Mouse (Mus musculus): ENCODE results near the gene Olfr325. TPM values are rescaled to one million over a fixed set of nuclear protein-coding genes. Genes with fewer than 3 reads are reported as not detected.
"Not testable (repeated sequence)": the region's sequence is repeated elsewhere in the genome, so short reads cannot be mapped to it uniquely, and the experiment has no call there.

Olfr325 gene
- not detected for total RNA-seq (2021)
- long read RNA-seq: 0 reads

- no peak for DNase-seq (ENCODE audit: low spot score in 2 of 2)
Measured at GRCm38 (mm10) chr11:58577430-58577829, at the start of gene Olfr325. Olfr325 (plus strand) TSS chr11:58577730.

DNA sequence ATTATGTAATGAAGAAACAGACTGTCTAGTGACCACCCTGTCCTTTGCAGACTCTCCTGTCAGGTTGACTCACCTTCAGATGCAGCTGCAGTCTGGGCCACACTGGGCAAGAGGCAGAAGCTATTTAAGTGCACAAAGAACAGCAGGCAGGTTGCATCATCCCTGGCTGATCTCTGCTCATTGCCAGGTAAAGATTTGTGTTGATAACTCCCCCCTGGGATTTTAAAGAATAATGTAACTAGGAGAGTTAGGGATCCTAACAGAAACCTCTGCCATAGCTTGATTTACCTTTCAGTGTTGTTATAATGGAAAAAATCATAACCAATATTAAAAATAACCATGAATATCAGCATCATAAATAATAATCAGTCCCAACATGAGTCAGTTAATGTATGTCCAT lies 42.8 kb upstream of the Olfr325 start, which contains the start of gene Olfr330:
TSS of gene Olfr330 (minus strand) at position 101 of the 400 bp plus-strand sequence.
- not testable (repeated sequence) for DNase-seq (ENCODE audit: low spot score in 2 of 2)

DNA sequence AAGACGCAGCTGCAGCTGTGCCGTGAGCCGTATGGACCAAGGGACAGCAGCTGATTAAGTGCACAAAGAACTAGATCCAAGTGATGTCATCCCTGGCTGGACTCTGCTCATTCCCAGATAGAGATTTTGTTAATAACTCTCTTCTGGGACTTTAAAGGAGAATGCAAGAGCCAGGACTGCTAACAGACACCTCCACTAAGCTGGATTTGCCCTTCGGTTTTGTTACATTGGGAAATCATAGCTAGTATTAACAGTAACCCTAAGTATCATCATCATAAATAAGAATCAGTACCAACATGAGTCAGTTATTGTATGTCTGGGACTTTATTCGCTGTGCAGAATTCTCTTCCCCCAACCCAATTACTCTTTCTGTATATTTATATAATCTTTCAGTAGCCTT lies 31.2 kb upstream of the Olfr325 start, which contains the start of gene Olfr329-ps:
TSS of gene Olfr329-ps (minus strand) at position 101 of the 400 bp plus-strand sequence.
- no peak for DNase-seq (ENCODE audit: low spot score in 2 of 2)

DNA sequence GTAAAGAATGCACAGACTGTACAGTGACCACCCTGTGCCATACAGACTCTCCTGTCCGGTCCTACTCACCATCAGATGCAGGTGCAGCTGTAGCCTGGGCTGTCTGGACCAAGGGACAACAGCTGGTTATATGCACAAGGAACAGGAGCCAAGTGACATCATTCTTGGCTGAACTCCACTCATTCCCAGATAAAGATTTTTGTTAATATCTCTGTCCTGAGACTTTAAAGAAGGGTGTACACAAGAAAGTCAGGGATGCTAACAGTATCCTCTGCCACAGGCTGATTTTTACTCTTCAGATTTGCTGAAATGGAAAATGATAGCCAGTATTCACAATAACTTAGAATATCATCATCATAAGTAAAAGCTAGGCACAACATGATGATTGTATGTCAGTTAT lies 22.0 kb upstream of the Olfr325 start, which contains the start of gene Olfr328:
TSS of gene Olfr328 (minus strand) at position 101 of the 400 bp plus-strand sequence.
- no peak for DNase-seq (ENCODE audit: low spot score in 2 of 2)

GRCm38 (mm10) chr11:58570405-58570804 lies 7.1 kb upstream of the Olfr325 start, which contains the start of gene Olfr224:
Olfr224 (minus strand) TSS chr11:58570553.
- no peak for DNase-seq (ENCODE audit: low spot score in 2 of 2)

DNA sequence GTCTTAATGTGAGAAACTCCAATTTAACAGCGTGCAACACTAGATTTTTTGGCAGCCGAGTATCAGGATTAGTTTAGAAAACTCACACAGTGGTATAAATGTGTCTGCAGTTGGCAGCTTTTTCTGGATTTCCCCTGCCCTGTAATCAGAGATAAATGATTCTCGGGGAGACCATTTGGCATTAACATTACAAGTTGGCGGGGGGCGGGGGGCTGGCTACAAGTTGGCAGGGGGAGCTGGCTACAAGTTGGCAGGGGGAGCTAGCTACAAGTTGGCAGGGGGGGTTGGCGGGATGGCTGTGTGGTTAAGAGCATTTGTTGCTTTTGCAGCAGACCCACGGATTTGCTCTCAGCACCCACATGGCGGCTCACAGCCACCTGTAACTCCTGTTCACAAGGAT lies 1.1 kb downstream of the Olfr325 start:
- peak; percentile 32 to 57 for DNase-seq (ENCODE audit: low spot score in 2 of 2)

GRCm38 (mm10) chr11:58587898-58588348 lies 10.4 kb downstream of the Olfr325 start:
- DNase-seq (ENCODE audit: low spot score in 2 of 2): peak; percentile 66

GRCm38 (mm10) chr11:58588620-58589250 lies 11.2 kb downstream of the Olfr325 start:
- DNase-seq (ENCODE audit: low spot score in 2 of 2): no peak

DNA sequence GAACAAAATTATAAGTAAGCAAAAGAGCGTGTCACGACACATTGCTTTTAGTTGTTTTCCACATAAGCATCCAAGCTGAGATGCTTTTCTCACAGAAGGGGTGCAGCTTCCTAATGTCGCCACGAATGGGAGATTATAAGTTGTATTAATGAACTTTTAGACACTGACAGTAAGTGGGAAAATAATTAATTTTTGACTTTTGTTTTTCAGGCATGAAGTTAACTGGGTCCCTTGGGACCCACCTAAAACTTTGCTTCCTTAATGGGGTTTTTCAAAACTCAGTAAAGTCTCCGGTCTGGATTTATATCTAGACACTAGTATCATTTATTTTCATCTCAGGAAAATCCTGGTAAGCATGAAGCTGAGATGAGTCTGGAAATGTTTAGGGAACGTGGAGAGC lies 17.3 kb downstream of the Olfr325 start, which contains the start of gene Olfr324:
TSS of gene Olfr324 (plus strand) at position 301 of the 400 bp plus-strand sequence.
- no peak for DNase-seq (ENCODE audit: low spot score in 2 of 2)

DNA sequence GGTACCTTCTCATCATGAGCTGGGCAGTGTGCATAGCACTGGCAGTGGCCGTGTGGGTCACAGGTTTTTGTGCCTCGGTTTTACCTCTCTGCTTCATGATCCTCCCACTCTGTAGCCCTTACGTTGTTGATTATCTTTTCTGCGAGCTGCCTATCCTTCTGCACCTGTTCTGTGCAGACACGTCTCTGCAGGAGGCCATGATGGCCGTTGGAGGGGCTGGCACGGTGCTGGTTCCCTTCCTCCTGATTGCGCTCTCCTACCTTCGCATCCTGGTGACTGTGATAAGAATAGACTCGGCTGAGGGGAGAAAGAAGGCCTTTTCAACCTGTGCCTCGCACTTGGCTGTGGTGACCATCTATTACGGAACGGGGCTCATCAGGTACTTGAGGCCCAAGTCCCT lies 20.3 kb downstream of the Olfr325 start:
- DNase-seq (ENCODE audit: low spot score in 2 of 2): no peak

DNA sequence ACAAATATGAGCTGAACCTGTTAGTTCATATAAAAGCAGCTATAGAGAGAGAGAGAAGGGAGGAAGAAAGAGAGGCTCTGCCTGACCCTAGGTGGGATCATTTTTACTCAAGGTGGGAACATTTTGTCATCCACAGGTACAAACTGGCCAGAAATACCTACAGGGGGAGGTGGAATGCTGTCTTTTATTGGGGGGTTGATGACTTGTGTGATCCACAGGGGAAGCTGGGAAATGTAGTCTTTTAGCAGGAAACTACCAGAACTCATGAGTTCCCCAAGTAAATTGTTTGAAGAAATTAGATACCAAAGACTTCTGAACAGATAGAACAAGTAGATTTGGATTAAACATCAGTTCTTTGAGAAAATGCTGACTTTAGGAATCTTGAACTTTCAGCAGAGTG lies 24.5 kb downstream of the Olfr325 start:
- no peak for DNase-seq (ENCODE audit: low spot score in 2 of 2)

GRCm38 (mm10) chr11:58602800-58603560 lies 25.4 kb downstream of the Olfr325 start:
- no peak for DNase-seq (ENCODE audit: low spot score in 2 of 2)

- no peak for DNase-seq (ENCODE audit: low spot score in 2 of 2)
Measured at GRCm38 (mm10) chr11:58604688-58605087, 27.2 kb downstream of the Olfr325 start.

- no peak for DNase-seq (ENCODE audit: low spot score in 2 of 2)
Measured at GRCm38 (mm10) chr11:58605228-58605627, 27.7 kb downstream of the Olfr325 start.

DNA sequence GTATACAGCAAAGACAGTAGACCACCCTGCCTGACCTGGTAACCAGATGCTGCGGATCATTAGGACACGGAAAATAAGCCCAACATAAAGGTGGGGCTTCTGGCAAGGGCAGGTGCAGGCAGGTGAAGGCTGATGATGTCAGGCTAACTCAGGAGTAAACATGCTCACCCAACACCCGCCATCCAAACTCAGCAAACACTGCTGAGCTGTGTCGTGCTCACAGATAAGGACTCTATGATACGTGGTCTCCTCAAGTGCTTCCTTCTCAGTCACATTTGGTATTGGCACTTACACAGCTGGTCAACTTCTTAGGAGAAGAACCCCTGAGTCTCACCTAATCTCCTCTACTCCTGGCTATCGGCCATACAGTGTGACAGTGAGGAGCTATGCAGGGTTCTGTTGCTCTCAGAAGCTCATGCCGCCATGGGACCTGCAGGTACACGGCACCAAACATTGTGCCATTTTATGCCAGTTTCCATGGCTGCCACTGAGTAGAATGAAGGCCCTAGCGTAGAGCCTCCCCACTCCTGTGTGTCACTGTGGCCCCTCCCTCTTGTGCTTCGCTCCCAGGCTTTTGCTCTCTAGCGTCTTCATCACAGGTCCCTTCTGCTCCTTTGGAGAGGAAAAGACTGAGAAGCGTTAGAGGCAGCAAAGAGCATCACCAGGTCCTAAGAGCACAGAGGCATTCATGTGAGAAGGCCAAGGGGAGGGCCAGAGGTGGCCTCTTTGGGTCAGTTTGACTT lies 28.8 kb downstream of the Olfr325 start:
- no peak for DNase-seq (ENCODE audit: low spot score in 2 of 2)

DNA sequence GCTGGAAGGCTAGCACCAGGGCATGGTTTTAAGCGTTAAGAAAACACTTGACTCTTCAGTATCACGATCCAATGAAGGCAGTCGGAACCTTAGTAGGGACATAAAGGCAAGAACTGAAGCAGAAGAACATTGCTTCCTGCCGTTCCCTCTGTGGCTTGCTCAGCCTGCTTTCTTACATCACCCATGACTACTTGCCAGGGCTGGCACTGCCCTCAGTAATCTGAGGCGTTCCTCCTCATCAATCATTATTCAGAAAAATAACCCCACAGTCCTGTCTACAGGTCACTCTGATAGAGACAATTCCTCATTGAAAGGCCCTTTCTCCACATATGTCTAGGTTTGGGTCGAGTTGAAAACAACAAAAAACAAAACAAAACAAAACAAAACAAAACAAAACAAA lies 29.5 kb downstream of the Olfr325 start:
- DNase-seq (ENCODE audit: low spot score in 2 of 2): no peak

- DNase-seq (ENCODE audit: low spot score in 2 of 2): no peak
Measured at GRCm38 (mm10) chr11:58613359-58613758, 35.8 kb downstream of the Olfr325 start.

- DNase-seq (ENCODE audit: low spot score in 2 of 2): no peak
Measured at GRCm38 (mm10) chr11:58614526-58614925, 37.0 kb downstream of the Olfr325 start.

GRCm38 (mm10) chr11:58615975-58616374 lies 38.4 kb downstream of the Olfr325 start, which contains the start of gene 2210407C18Rik:
2210407C18Rik (minus strand) TSS chr11:58616075.
- DNase-seq (ENCODE audit: low spot score in 2 of 2): no peak

GRCm38 (mm10) chr11:58618369-58618768 lies 40.8 kb downstream of the Olfr325 start:
- DNase-seq (ENCODE audit: low spot score in 2 of 2): no peak

- DNase-seq (ENCODE audit: low spot score in 2 of 2): no peak
Measured at GRCm38 (mm10) chr11:58618793-58619192, 41.3 kb downstream of the Olfr325 start.

Measured in layer of hippocampus, postnatal 10 days (tissue).